Mouse (Mus musculus) activated CD4-positive, CD25-positive, alpha-beta regulatory T cell, adult 4 months (primary cell): ENCODE measurements around the gene Glt28d2. TPM values are rescaled to one million over a fixed set of nuclear protein-coding genes. Genes with fewer than 3 reads are reported as not detected.
"Not testable (repeated sequence)": the region's sequence is repeated elsewhere in the genome, so short reads cannot be mapped to it uniquely, and the experiment has no call there.

ENCODE experiments used
- ATAC-seq: one replicate; pipeline ENCODE4 v1.8.0; 2017
- polyA plus RNA-seq, 2 experiments: library from polyadenylated mRNA; unstranded; fragments of 100-300 nt; shearing (Covaris generic); gene quantifications; one replicate each; pipeline ENCODE4 v1.2.1; 2017

Glt28d2 gene
- polyA plus RNA-seq, result 1 to 10 TPM in 1 of 2 experiments, under 1 TPM in 1; 0.54 to 1.3 TPM

GRCm38 (mm10) chr3:85887239-85887827 is at the start of gene Glt28d2, which contains the start of gene Gm37240:
Gene Glt28d2, minus strand, starts transcription at chr3:85887516.
Gene Gm37240, minus strand, starts transcription at chr3:85887518.
- ATAC-seq, result peak; percentile 74

- no peak for ATAC-seq
These were observed 46.3 kb upstream of the Glt28d2 start for GRCm38 (mm10) chr3:85933586-85933985.

DNA sequence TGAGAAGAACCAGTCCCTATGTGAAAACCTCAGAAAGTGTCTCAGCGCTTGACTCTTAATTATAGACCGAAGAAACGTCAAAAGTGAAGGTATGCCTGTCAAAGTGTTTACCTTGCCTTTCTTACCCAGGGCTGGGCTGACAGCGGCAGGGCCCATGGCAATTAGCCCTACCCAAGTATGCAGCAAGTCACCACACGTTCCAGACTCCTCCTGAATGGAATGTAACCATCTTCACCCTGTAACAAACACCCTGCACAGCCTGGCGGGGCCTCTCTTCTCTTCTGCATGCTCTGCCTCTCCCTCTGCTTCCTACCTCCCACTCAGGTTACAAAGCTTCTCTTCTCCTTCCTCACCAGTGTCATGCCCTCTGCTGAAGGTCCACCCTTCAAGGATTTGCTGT is 44.5 kb upstream of the Glt28d2 start:
- no peak for ATAC-seq

DNA sequence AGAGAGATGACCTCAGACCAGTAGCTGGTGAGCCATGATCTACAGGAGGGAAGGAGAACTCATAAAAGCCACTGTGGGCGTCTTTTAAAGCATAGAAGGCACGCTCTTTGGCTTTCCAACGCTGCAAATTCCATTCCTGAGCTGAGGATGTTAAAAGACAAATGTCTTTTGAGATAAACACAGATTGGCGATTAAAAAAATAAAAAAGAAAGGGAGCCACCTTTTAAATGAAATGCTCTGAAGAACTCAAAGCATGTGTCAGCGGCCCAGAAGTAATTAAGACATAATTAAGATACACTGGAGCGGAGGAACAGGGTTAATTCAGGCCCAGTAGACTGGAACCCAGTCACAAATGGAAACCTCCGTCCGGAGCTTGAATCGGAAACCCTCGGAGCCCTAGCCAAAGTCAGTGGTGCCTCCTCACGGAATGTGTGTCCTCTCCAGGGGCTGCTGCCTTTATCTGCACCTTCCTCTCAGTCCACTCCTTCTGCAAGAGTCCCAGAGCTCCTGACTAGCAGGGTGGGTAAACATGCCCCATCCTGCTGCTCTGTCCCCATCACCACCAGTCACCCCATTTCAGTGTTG is 43.4 kb upstream of the Glt28d2 start:
- ATAC-seq, result no peak

- no peak for ATAC-seq
These were observed 42.4 kb upstream of the Glt28d2 start for GRCm38 (mm10) chr3:85929711-85930110.

DNA sequence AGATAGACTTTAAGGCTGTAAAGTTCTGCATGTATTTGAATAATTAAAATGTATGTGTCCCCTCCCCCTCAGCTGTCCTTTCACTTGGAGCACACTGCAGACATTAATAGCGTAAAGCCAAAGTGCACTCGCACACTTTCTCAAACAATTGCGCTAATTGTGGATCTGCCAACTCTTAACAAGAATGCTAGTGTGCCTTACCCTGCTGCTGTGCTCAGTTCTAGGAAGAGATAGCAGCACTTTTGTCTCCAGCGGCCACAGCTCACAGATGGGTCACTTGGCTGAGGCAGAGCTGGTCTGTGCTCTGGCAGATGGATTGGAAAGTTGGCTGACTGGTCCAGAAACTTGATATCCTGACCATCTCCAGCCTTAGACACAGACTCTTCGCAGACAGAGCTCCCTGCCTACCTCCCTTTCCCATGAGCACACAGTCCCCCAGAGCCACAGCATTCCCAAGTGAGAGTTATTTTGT is 40.9 kb upstream of the Glt28d2 start:
- no peak for ATAC-seq

DNA sequence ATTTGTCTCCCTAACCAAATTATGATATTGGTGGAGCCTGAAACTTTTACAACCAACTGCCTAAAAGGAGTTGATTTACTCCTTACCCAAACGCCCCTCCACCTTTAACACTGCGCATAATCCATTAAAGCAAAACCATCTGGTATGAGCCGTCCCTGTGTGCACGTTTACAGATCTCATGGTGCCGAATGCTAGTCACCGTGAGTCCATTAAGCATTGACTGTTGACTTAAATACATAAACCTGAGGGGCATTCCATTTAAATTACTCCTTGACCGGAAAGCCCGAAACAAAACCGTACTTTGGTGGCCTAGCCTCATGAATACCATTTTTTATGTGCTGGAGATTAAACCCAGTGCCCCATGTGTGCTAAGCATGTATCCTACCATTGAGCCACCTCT is 40.0 kb upstream of the Glt28d2 start:
- no peak for ATAC-seq

DNA sequence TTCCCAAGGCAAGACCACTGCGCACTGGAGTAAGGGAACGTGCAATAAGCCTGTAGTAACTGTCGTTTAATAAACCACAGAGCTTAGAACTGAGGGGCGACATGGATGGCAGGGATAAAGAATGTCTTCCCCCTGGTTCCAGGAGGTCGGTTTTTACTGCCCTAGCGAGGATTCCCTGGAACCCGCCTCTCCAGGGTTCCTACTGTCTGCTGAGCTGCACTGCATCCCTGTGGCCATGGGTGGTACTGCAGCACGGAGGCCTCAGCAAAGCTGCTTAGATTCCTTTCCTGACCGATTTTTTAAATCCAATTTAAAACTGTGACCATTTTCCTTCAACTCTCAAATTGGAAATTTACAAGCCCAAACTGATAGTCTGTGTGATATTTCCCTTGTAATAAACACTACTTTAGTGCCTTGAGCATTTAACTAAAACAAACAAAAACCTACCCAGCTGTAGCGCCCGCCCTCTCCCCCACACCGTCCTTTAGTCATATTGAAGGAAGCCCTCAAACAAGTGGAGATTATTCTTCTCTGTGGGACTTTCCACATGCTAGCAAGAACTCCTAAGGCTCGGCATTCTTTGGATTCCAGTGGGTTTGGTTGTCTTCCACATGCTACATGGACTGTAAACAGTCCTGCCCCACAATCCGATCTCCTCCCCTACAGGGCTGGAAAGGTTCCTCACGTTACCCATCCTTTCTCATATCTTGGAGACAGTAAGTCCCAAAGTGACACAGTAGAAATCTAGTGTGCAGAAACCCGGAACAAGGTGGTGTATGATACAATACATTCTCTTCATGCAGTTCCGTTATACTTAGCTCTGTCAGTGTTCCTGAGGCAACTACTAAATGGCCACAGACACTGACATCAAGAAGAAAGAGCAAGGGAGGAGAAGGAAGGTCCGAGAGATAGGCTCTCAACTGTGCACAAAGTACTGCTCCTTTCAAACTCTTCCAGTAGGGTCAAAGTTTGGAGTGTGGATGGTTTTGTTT is 36.9 kb upstream of the Glt28d2 start:
- peak; percentile 52 for ATAC-seq

- no peak for ATAC-seq
These were observed 36.0 kb upstream of the Glt28d2 start for GRCm38 (mm10) chr3:85923343-85923742.

GRCm38 (mm10) chr3:85922331-85922730 is 35.0 kb upstream of the Glt28d2 start:
- no peak for ATAC-seq

- not testable (repeated sequence) for ATAC-seq
These were observed 33.4 kb upstream of the Glt28d2 start for GRCm38 (mm10) chr3:85920671-85921070.

DNA sequence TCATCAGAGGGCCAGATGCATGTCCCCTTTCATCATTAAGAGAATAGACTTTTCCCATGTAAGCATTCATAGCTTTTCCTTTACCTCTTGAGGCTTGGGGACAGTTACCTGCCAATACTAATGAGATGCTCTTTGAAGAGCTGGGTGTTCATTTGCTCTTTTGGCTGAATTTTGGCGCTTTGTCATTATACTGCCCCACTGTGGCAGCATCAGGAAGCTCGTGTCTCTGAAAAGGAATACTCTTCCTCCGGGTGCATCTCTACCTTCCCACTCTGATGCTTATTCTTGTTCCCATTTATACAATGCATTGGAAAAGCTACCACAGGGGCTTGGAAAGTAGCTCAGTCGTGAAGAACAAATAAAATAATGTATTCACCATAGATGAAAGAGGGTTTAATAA is 30.3 kb upstream of the Glt28d2 start:
- ATAC-seq, result no peak

DNA sequence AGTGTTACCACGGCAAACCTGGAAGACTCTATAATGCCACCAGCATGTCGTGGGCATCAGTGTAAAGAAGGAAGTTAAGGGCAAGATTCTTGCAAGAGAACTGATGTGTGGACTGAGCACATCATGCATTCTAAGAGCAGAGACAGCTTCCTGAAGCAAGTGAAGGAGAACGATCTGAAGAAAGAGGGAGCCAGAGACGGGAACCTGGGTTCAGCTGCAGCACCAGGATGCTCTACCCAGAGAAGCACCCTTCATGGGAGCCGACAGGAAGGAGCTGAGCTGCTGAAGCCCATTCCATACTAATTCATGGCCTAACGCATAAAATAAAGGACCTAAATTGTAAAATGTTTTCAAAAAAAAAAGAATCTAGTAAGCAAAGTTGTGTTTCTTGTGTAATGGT is 27.5 kb upstream of the Glt28d2 start:
- ATAC-seq, result no peak

GRCm38 (mm10) chr3:85907136-85907535 is 19.8 kb upstream of the Glt28d2 start:
- ATAC-seq, result no peak

DNA sequence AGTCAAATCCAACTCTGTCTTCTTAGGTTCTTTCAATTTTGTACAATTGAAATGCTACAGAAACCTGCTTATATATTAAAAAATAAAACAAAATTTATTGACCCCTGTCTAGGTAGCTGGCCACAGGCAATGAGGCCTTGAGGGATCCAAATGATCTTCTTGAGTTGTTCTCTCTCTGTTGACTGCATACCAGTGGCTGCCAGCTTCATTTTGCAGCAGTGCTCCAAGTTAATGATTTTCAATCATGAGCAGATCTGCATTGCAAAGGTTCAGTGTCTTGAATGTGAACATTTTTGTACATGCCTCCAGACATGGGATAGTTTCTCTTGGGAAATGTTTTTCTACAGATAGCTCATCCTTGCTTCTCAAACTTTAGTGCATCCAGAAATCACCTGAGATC is 17.1 kb upstream of the Glt28d2 start:
- ATAC-seq, result no peak

- ATAC-seq, result no peak
These were observed 7.7 kb upstream of the Glt28d2 start for GRCm38 (mm10) chr3:85895020-85895419.

DNA sequence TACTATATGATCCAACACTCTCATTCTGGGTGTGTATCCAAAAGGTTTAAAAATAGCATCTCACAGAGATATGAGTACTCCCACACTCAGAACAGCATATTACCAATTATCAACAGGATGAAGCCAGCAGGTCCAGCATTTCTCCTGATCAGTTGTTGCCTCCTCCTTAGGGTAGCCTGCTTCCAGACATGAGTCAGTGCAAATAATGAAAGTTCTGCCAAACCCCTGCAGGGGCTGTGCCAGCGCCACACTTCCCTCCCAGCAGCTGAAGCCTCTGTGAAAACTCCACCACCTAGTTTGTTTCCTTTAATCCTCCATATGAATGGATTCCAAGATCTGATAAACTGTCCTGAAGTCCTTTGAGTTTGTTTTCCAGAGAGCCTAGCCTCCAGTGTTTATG is 4.3 kb upstream of the Glt28d2 start:
- no peak for ATAC-seq

GRCm38 (mm10) chr3:85888221-85888671 is 930 bp upstream of the Glt28d2 start:
- peak; percentile 66 for ATAC-seq

DNA sequence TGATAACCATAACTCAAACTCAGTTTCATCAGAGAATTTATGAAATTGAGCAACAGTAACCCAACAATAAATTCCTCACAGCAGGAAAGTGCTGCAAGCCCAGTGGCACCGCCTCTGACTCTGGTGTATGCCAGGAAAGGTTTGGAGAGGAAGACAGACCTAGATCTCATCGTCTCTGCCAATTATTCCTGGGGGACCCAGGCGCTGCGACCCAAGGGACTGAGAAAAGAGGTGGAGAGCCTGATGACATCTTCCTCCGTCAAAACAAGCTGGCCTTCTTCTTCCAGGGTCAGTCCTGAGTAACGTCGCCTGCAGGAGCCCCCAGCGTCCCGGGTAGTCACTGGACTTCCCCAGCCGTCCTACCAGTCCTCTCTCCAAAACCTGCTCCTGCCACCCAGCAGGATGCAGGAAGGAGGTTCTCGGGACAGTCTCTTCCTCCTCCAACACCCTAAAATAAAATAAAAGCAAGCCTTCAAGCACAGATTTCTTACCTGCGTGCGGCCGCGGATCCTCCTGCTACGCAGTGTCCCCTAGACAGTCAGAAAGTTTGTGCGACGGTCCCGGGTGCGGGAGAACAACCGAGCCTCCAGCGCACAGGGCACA is 579 bp downstream of the Glt28d2 start:
- no peak for ATAC-seq

GRCm38 (mm10) chr3:85885906-85886305 is 1.4 kb downstream of the Glt28d2 start:
- ATAC-seq, result no peak

- no peak for ATAC-seq
These were observed 6.6 kb downstream of the Glt28d2 start for GRCm38 (mm10) chr3:85880687-85881086.

DNA sequence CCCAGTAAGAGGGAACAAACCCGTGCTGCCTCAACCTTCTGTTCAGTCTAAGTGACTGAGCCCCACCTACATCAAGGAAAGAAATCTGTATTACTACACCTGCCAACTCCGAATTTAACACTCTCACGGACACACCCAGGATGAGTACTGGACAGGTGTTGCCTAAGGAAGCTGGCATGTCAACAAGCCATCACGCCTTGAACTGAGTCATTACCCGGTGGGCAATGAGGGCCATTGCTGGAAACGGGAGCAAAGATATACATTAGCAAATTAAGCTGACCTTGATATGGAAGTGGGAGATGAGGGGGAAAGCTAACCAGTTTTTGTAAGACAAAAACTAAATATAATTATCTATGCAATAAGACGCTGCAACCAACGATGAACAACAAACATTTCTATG is 7.2 kb downstream of the Glt28d2 start:
- ATAC-seq, result no peak

- no peak for ATAC-seq
These were observed 8.4 kb downstream of the Glt28d2 start for GRCm38 (mm10) chr3:85878911-85879310.
